Mouse (Mus musculus) testis, adult 2 months (tissue): ENCODE results near the gene Ssh3. TPM values are rescaled to one million over a fixed set of nuclear protein-coding genes. Genes with fewer than 3 reads are reported as not detected.

ENCODE experiments used
- H3K27ac ChIP-seq: fragments of 200-500 bp; 2 replicates; pipeline ENCODE4 v1.5.1; 2012; ENCODE audit warnings: low read depth, low read length; ENCODE audit not compliant: control insufficient read depth, insufficient read depth
- H3K27me3 ChIP-seq: fragments of 200-500 bp; 2 replicates; pipeline ENCODE4 v1.6.1; 2012; ENCODE audit warnings: mild to moderate bottlenecking, low read length, moderate library complexity; ENCODE audit not compliant: control insufficient read depth, insufficient read depth
- H3K36me3 ChIP-seq: fragments of 200-500 bp; 2 replicates; pipeline ENCODE4 v1.6.1; 2012; ENCODE audit warnings: mild to moderate bottlenecking, low read length; ENCODE audit not compliant: control insufficient read depth, insufficient read depth
- H3K4me1 ChIP-seq: fragments of 200-500 bp; 2 replicates; pipeline ENCODE4 v1.6.1; 2012; ENCODE audit warnings: low read length; ENCODE audit not compliant: control insufficient read depth, insufficient read depth
- H3K4me3 ChIP-seq: fragments of 200-500 bp; 2 replicates; pipeline ENCODE4 v1.5.1; 2012; ENCODE audit warnings: low read depth, mild to moderate bottlenecking, low read length, moderate library complexity, mixed read lengths; ENCODE audit not compliant: control insufficient read depth
- CTCF ChIP-seq: fragments of 200-500 bp; IDR thresholded peaks from 2 replicates; pipeline ENCODE4 v1.5.1; 2012; ENCODE audit warnings: low read depth, mild to moderate bottlenecking, inconsistent platforms, low read length, moderate library complexity; ENCODE audit not compliant: control insufficient read depth, insufficient read depth, insufficient replicate concordance
- POLR2A ChIP-seq: fragments of 200-500 bp; IDR thresholded peaks from 2 replicates; pipeline ENCODE4 v1.6.1; 2012; ENCODE audit warnings: low read depth, mild to moderate bottlenecking, inconsistent platforms, low read length, moderate library complexity; ENCODE audit not compliant: control insufficient read depth
- polyA plus RNA-seq: library from polyadenylated mRNA; depleted of rRNA; stranded (reverse); fragments of >200 nt; gene quantifications from 2 replicates; pipeline ENCODE4 v1.2.3, GENCODE M21; 2012

The Ssh3 gene
- polyA plus RNA-seq, 1 experiment, result 7.1 TPM

DNA sequence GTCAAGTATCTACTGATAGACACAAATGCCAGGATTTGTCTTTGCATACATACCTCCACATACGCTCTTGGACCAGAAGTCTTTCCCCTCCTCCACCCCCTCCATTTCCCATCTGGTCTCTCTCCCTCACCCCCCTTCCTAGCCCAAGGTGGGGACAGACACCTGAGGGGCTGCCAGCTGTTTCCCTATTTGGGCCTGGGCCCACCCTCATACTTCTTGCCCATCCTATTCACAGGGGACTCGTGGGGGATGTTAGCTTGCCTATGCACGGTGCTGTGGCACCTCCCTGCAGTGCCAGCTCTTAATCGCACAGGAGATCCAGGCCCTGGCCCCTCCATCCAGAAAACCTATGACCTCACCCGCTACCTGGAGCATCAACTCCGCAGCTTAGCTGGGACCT is 49.0 kb downstream of the Ssh3 start:
- Histone ChIP-seq H3K4me3 (no peak overlapping the region), H3K27me3 (no peaks in the 10 kb centered on the region), H3K36me3 (no peaks in the 10 kb centered on the region), H3K4me1 (peaks cover 9% of the 10 kb centered on the region), H3K27ac (no peak overlapping the region)
- no peak for TF ChIP-seq CTCF
- TF ChIP-seq POLR2A, result no peak

- TF ChIP-seq POLR2A, result no peak
- TF ChIP-seq CTCF, result no peak
- peaks cover 13% of the 10 kb centered on the region for H3K4me1 ChIP-seq
These were observed 50.2 kb downstream of the Ssh3 start for GRCm38 (mm10) chr19:4218784-4219183.

GRCm38 (mm10) chr19:4218293-4218692 is 50.7 kb downstream of the Ssh3 start:
- Histone ChIP-seq H3K4me3 (no peak overlapping the region), H3K4me1 (peaks cover 18% of the 10 kb centered on the region), H3K27ac (no peak overlapping the region), H3K27me3 (no peaks in the 10 kb centered on the region; the same call in 1 of the 2 replicates), H3K36me3 (no peaks in the 10 kb centered on the region)
- TF ChIP-seq CTCF (no peak), POLR2A (no peak)

More at GRCm38 (mm10) chr19:4218784-4219183, 50.2 kb downstream of the Ssh3 start:
- Histone ChIP-seq H3K27ac (no peak overlapping the region), H3K36me3 (no peaks in the 10 kb centered on the region), H3K4me3 (no peak overlapping the region), H3K27me3 (no peaks in the 10 kb centered on the region; the same call in 1 of the 2 replicates)

- no peak for TF ChIP-seq CTCF
- no peak for TF ChIP-seq POLR2A
- Histone ChIP-seq H3K4me3 (no peak overlapping the region), H3K27me3 (no peaks in the 10 kb centered on the region; the same call in 1 of the 2 replicates), H3K36me3 (no peaks in the 10 kb centered on the region), H3K4me1 (peaks cover 21% of the 10 kb centered on the region), H3K27ac (no peak overlapping the region)
These were observed 51.1 kb downstream of the Ssh3 start for GRCm38 (mm10) chr19:4217855-4218254.

DNA sequence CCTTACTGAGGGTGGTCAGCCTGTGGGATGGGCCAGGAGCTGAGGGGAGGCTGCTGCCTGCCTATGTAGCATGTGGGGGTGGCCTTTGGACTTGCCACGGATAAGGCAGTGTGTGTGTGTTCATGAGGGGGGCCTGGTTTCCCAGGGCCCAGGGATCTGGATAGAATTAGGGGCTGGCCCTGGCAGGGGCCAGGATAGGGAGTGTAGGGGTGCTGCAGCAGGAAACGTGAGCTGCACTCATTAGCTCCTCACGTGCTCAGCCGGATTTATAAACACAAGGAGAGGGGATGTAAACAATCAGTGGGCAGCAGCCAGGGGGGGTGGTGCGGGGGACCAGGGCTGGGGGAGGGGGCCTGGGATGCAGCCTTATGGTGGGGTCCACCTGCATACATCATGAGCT is 51.8 kb downstream of the Ssh3 start:
- Histone ChIP-seq H3K27me3 (no peaks in the 10 kb centered on the region; the same call in 1 of the 2 replicates), H3K4me3 (no peak overlapping the region), H3K27ac (no peak overlapping the region), H3K36me3 (no peaks in the 10 kb centered on the region), H3K4me1 (peaks cover 21% of the 10 kb centered on the region)
- no peak for TF ChIP-seq POLR2A
- TF ChIP-seq CTCF, result no peak

DNA sequence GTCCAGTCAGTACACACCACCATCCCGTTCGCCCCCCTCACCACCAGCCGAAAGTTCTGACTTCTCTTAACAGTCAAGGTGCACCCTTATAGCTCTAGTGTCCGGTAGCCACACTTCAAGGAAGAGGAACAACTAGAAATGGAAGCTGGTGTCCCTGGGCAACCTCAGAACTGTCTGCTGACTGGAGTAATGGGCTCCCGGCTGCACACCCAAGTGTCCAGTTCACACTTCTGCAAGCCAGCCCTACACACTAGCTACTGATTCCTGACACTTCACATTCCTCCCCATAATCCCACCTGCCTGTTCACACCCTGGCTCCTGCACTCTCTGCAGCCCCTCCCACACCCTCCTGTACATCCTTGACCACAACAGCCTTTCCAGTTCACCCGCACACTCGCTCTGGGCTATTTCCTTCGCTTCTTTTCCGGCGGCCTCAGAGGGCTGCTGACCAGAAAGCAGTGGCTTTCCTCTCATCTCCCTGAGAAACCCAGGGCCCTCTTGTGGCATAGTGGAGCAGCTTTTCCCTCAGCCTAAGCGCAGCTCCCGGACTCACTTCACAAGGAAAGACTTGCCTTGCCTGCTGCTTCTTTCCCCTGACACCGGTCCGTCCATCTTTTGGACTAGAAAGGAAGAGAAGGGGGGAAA is 52.8 kb downstream of the Ssh3 start:
- Histone ChIP-seq H3K27me3 (no peaks in the 10 kb centered on the region; the same call in 1 of the 2 replicates), H3K36me3 (no peaks in the 10 kb centered on the region), H3K27ac (no peak overlapping the region), H3K4me3 (no peak overlapping the region), H3K4me1 (peaks cover 21% of the 10 kb centered on the region)
- TF ChIP-seq CTCF (peak; percentile 5; the same call in 1 of the 2 replicates), POLR2A (no peak)

DNA sequence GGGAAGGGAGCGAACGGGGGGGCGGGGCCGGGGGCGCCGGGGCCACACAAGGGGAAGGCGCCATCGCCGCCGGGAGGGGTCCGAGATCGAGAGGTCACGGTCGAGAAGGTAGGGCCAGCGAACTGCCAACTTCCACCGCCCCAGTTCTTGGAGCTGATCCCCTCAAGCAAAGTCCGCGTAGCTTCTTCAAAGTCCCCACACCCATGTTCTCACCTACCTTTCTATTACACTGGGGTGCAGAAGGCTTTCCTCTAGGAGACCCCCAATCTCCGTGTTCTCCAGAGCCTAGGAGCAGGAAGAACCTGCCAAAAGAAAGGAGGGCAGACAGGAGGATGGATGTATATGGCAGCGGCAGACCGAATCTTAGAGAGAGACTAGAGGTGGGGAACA is 53.5 kb downstream of the Ssh3 start:
- no peaks in the 10 kb centered on the region; the same call in 1 of the 2 replicates for H3K27me3 ChIP-seq
- TF ChIP-seq CTCF (no peak), POLR2A (no peak)
- H3K27ac ChIP-seq, result no peak overlapping the region
- H3K36me3 ChIP-seq, result no peaks in the 10 kb centered on the region
- peak overlapping the region; percentile 61 for H3K4me3 ChIP-seq
- H3K4me1 ChIP-seq, result peaks cover 21% of the 10 kb centered on the region
